In genomic region chrX:143393791-143394369, GRCm38 (mm10) we compare ENCODE assay signal across 8 mouse cellular contexts. TPM values are rescaled to one million over a fixed set of nuclear protein-coding genes. Genes with fewer than 3 reads are reported as not detected.
DNase-seq lines count a peak whose midpoint lies in the region; ATAC-seq and TF ChIP-seq lines count a peak whose summit lies in the region.

Chrdl1 (minus strand) TSS chrX:143394262.

- no peak within 1 kb of the TSS for H3K27ac ChIP-seq in ES-E14 (ENCODE audit: insufficient read depth, low read depth, low read length, poor library complexity, severe bottlenecking)
- no peak within 1 kb of the TSS for H3K27ac ChIP-seq in forebrain, embryonic 15.5 days (replicated peaks)
- no peak within 1 kb of the TSS for H3K27ac ChIP-seq in hindbrain, embryonic 16.5 days (ENCODE audit: low read depth, low read length)
- no peak within 1 kb of the TSS for H3K27ac ChIP-seq in limb, embryonic 15.5 days
- H3K27ac ChIP-seq in midbrain, postnatal 0 days (ENCODE audit: low read depth, low read length), result no peak within 1 kb of the TSS

- H3K9ac ChIP-seq in ES-E14 (ENCODE audit: insufficient read depth, low read depth, low read length, poor library complexity, severe bottlenecking), result no peak within 1 kb of the TSS
- peak within 1 kb of the TSS; percentile 27 for H3K9ac ChIP-seq in forebrain, embryonic 15.5 days (replicated peaks)
- peak within 1 kb of the TSS; percentile 45 for H3K9ac ChIP-seq in hindbrain, embryonic 16.5 days (ENCODE audit: low read depth, low read length)
- 0 out of 2 replicates have a peak within 1 kb of the TSS, but pooled peaks have one; percentile 7 for H3K9ac ChIP-seq in limb, embryonic 15.5 days
- H3K9ac ChIP-seq in midbrain, postnatal 0 days (replicated peaks; ENCODE audit: low read length, poor library complexity, severe bottlenecking), result peak within 1 kb of the TSS; percentile 5; the same call in 1 of the 2 replicates

- H3K9me3 ChIP-seq in ES-E14 (ENCODE audit: control insufficient read depth, insufficient read depth, low read depth, low read length), result no peaks in the 10 kb centered on the region
- H3K9me3 ChIP-seq in forebrain, embryonic 15.5 days, result no peaks in the 10 kb centered on the region
- H3K9me3 ChIP-seq in hindbrain, embryonic 16.5 days (ENCODE audit: control insufficient read depth, low read length), result no peaks in the 10 kb centered on the region
- no peaks in the 10 kb centered on the region for H3K9me3 ChIP-seq in limb, embryonic 15.5 days
- no peaks in the 10 kb centered on the region for H3K9me3 ChIP-seq in midbrain, postnatal 0 days (ENCODE audit: low read length)

- WGBS in forebrain, embryonic 15.5 days, result 21% methylated on average over 36 of the region's 37 CpGs
- 14% methylated on average over 12 of the region's 37 CpGs for WGBS in hindbrain, embryonic 16.5 days
- 28% methylated on average over 26 of the region's 37 CpGs for WGBS in limb, embryonic 15.5 days
- whole genome bisulfite sequencing in midbrain, postnatal 0 days, result 20% methylated on average over 36 of the region's 37 CpGs

- peaks cover 4% of the 10 kb centered on the region for H3K27me3 ChIP-seq in forebrain, embryonic 15.5 days
- no peaks in the 10 kb centered on the region; the same call in none of the 2 replicates for H3K27me3 ChIP-seq in hindbrain, embryonic 16.5 days (replicated peaks; ENCODE audit: control insufficient read depth, insufficient read depth, low read length)
- peaks cover 38% of the 10 kb centered on the region for H3K27me3 ChIP-seq in limb, embryonic 15.5 days
- H3K27me3 ChIP-seq in midbrain, postnatal 0 days (ENCODE audit: insufficient read depth, low read length), result peaks cover 10% of the 10 kb centered on the region; the same call in 1 of the 2 replicates

- peak; percentile 9 for DNase-seq in adrenal gland, adult 2 months
- DNase-seq in adrenal gland, adult 8-10 months, result no peak
- no peak for DNase-seq in ES-E14 (ENCODE audit: low read depth, low spot score)
- no peak for DNase-seq in midbrain, postnatal 0 days (ENCODE audit: low spot score)

- peak within 1 kb of the TSS; percentile 53 for H3K4me2 ChIP-seq in forebrain, embryonic 15.5 days (replicated peaks)
- peak within 1 kb of the TSS; percentile 66 for H3K4me2 ChIP-seq in hindbrain, embryonic 16.5 days (ENCODE audit: low read length)
- H3K4me2 ChIP-seq in limb, embryonic 15.5 days, result peak within 1 kb of the TSS; percentile 59
- peak within 1 kb of the TSS; percentile 63 for H3K4me2 ChIP-seq in midbrain, postnatal 0 days (ENCODE audit: low read depth, low read length, poor library complexity, severe bottlenecking)

- in situ Hi-C loops in ES-E14 (cut with MboI; ENCODE audit: low sequenced_read_pairs in 2 of 2, unreplicated experiment in 2 of 2), result no loop called here

- H3K4me3 ChIP-seq in ES-E14 (ENCODE audit: insufficient read depth in 1 of 2, low read depth in 1 of 2, low read length in 2 of 2, poor library complexity in 1 of 2, severe bottlenecking in 1 of 2), result peak within 1 kb of the TSS; percentile 59 to 66
- peak within 1 kb of the TSS; percentile 43 for H3K4me3 ChIP-seq in forebrain, embryonic 15.5 days
- H3K4me3 ChIP-seq in hindbrain, embryonic 16.5 days (ENCODE audit: low read length), result peak within 1 kb of the TSS; percentile 49
- peak within 1 kb of the TSS; percentile 44 for H3K4me3 ChIP-seq in limb, embryonic 15.5 days
- H3K4me3 ChIP-seq in midbrain, postnatal 0 days (ENCODE audit: low read depth, low read length), result peak within 1 kb of the TSS; percentile 44

- peak; percentile 64 for ATAC-seq in forebrain, embryonic 15.5 days (replicated peaks)
- ATAC-seq in hindbrain, embryonic 16.5 days, result peak; percentile 77
- ATAC-seq in limb, embryonic 15.5 days (ENCODE audit: insufficient number of reproducible peaks, low FRiP score, low TSS enrichment, low read depth), result no peak
- ATAC-seq in midbrain, postnatal 0 days (ENCODE audit: low FRiP score), result peak; percentile 41; the same call in 1 of the 2 replicates
- ATAC-seq in activated CD4-positive, CD25-positive, alpha-beta regulatory T cell, adult 4 months, result no peak

- TF ChIP-seq CTCF in midbrain, postnatal 0 days (IDR thresholded peaks at IDR 0.05), result no peak

- H3K36me3 ChIP-seq in ES-E14 (ENCODE audit: control insufficient read depth, insufficient read depth, low read length, poor library complexity, severe bottlenecking), result no peaks in the 10 kb centered on the region
- H3K36me3 ChIP-seq in forebrain, embryonic 15.5 days, result no peaks in the 10 kb centered on the region
- H3K36me3 ChIP-seq in hindbrain, embryonic 16.5 days (ENCODE audit: control insufficient read depth, insufficient read depth, low read length), result no peaks in the 10 kb centered on the region
- no peaks in the 10 kb centered on the region for H3K36me3 ChIP-seq in limb, embryonic 15.5 days
- no peaks in the 10 kb centered on the region for H3K36me3 ChIP-seq in midbrain, postnatal 0 days (ENCODE audit: insufficient read depth, low read length)

- H3K4me1 ChIP-seq in ES-E14 (ENCODE audit: control insufficient read depth in 2 of 2, insufficient read depth in 2 of 2, low read length in 2 of 2, poor library complexity in 1 of 2), result no peaks in the 10 kb centered on the region
- H3K4me1 ChIP-seq in forebrain, embryonic 15.5 days, result no peaks in the 10 kb centered on the region
- H3K4me1 ChIP-seq in hindbrain, embryonic 16.5 days (ENCODE audit: control insufficient read depth, insufficient read depth, low read depth, low read length), result no peaks in the 10 kb centered on the region
- H3K4me1 ChIP-seq in limb, embryonic 15.5 days, result no peaks in the 10 kb centered on the region
- no peaks in the 10 kb centered on the region for H3K4me1 ChIP-seq in midbrain, postnatal 0 days (ENCODE audit: insufficient read depth, low read length)

TF ChIP-seq in ES-E14, 5 proteins besides CTCF, POLR2A, EP300 and RAD21:
- TF ChIP-seq ZC3H11A (IDR thresholded peaks at IDR 0.05; ENCODE audit: borderline replicate concordance, low read depth, low read length), result no peak
- TF ChIP-seq ZNF384 (IDR thresholded peaks at IDR 0.05; ENCODE audit: low read depth, low read length), result no peak
- TF ChIP-seq MAFK (IDR thresholded peaks at IDR 0.05; ENCODE audit: insufficient read depth, low read depth, low read length), result no peak
- TF ChIP-seq CHD2 (IDR thresholded peaks at IDR 0.05; ENCODE audit: low read depth, low read length), result no peak
- TF ChIP-seq HCFC1 (IDR thresholded peaks at IDR 0.05; ENCODE audit: borderline replicate concordance, insufficient read depth, low read length), result no peak
TF ChIP-seq in ES-E14: peak in this region for 0.

RNA-seq across cellular contexts. Expression of gene Chrdl1, which starts in this region (rescaled TPM):
- 1 to 10 TPM; 2.7 to 5.5 TPM for total RNA-seq in adrenal gland, adult 2 months (2021)
- polyA plus RNA-seq in adrenal gland, adult 2 months (2012; rRNA removed), result 0.81 and 1.3 TPM in 2 replicates
- total RNA-seq in adrenal gland, adult 8-10 months (2022), result 1 to 10 TPM; 1.8 to 4.6 (median 2.8) TPM
- total RNA-seq in ES-E14 (2012; rRNA removed), result 0.36 and 0.37 TPM in 2 replicates
- polyA plus RNA-seq in forebrain, embryonic 15.5 days (2015; fragmentation: Nextera tagmentation; extraction: Ambion mirVana), result 2.0 and 2.7 TPM in 2 replicates
- polyA plus RNA-seq in hindbrain, embryonic 16.5 days (2015; fragmentation: Nextera tagmentation; extraction: Ambion mirVana), result 2.4 and 2.8 TPM in 2 replicates
- polyA plus RNA-seq in limb, embryonic 15.5 days (2015; fragmentation: Nextera tagmentation; extraction: Ambion mirVana), result 9.7 and 10.7 TPM in 2 replicates
- 3.5 TPM in 2 replicates for total RNA-seq in midbrain, postnatal 0 days (2014; rRNA removed)
- polyA plus RNA-seq in midbrain, postnatal 0 days (2015; fragmentation: Nextera tagmentation; extraction: Ambion mirVana), result 2.3 and 2.9 TPM in 2 replicates
- not detected for polyA plus RNA-seq in activated CD4-positive, CD25-positive, alpha-beta regulatory T cell, adult 4 months (2017; shearing (Covaris generic))

Comparison
In these comparisons a context has a peak if more than half of its experiments do, and no peak if none do; other contexts are left out.
1. ATAC-seq: peak in forebrain, embryonic 15.5 days (single experiment), hindbrain, embryonic 16.5 days (single experiment) and midbrain, postnatal 0 days (single experiment); none in limb, embryonic 15.5 days (single experiment) and activated CD4-positive, CD25-positive, alpha-beta regulatory T cell, adult 4 months (single experiment).
2. Peak in every context shown above with its lines, with median percentiles within 50 percentile points of each other: H3K4me3 ChIP-seq and H3K4me2 ChIP-seq.